Mouse (Mus musculus): ENCODE data around the gene Nat8f5.

GRCm38 (mm10) chr6:85825886-85826285 lies 5.1 kb upstream of the Nat8f5 start:
- no peak for TF ChIP-seq CTCF (IDR thresholded peaks at IDR 0.05; ENCODE audit: low read depth)
- no peak for TF ChIP-seq EP300 (IDR thresholded peaks at IDR 0.05; ENCODE audit: low read depth)
